Mouse (Mus musculus) midbrain, embryonic 16.5 days (tissue): Measurements from ENCODE around the gene Gpc3. TPM values are rescaled to one million over a fixed set of nuclear protein-coding genes. Genes with fewer than 3 reads are reported as not detected.

Experiments
- ATAC-seq: fragments of 200-750 bp; cut with Nextera tagmentation; 2 replicates; pipeline ENCODE4 v1.8.0; 2017; ENCODE audit warnings: moderate TSS enrichment
- H3K27ac ChIP-seq: fragments of 300-500 bp; sonication (generic); 2 replicates; pipeline ENCODE4 v1.5.1; 2014; ENCODE audit warnings: mild to moderate bottlenecking, low read length, mixed read lengths
- H3K27me3 ChIP-seq: fragments of 300-500 bp; sonication (generic); 2 replicates; pipeline ENCODE4 v1.6.1; 2014; ENCODE audit warnings: low read depth, low read length, mixed read lengths; ENCODE audit not compliant: control insufficient read depth, insufficient read depth
- H3K36me3 ChIP-seq: fragments of 300-500 bp; sonication (generic); 2 replicates; pipeline ENCODE4 v1.6.1; 2014; ENCODE audit warnings: mild to moderate bottlenecking, low read length, moderate library complexity, mixed read lengths; ENCODE audit not compliant: control insufficient read depth, insufficient read depth
- H3K4me1 ChIP-seq: fragments of 300-500 bp; sonication (generic); 2 replicates; pipeline ENCODE4 v1.6.1; 2014; ENCODE audit warnings: mild to moderate bottlenecking, low read length, mixed read lengths; ENCODE audit not compliant: control insufficient read depth, insufficient read depth
- H3K4me2 ChIP-seq: fragments of 300-500 bp; sonication (generic); 2 replicates; pipeline ENCODE4 v1.6.1; 2014; ENCODE audit warnings: mild to moderate bottlenecking, low read length, mixed read lengths
- H3K4me3 ChIP-seq: fragments of 300-500 bp; sonication (generic); 2 replicates; pipeline ENCODE4 v1.5.1; 2014; ENCODE audit warnings: low read depth, mild to moderate bottlenecking, low read length, moderate library complexity, mixed read lengths
- H3K9ac ChIP-seq: fragments of 300-500 bp; sonication (generic); 2 replicates; pipeline ENCODE4 v1.6.1; 2014; ENCODE audit warnings: low read depth, low read length, mixed read lengths
- H3K9me3 ChIP-seq: fragments of 300-500 bp; sonication (generic); replicated peaks from 2 replicates; pipeline ENCODE4 v1.6.1; 2014; ENCODE audit warnings: mild to moderate bottlenecking, low read length, mixed read lengths; ENCODE audit not compliant: control insufficient read depth, poor library complexity, severe bottlenecking
- WGBS: fragments of 180-500 bp; shearing (Covaris S2); extraction: QIAGEN DNeasy Blood & Tissue Kit; methylation state at CpG from one replicate; pipeline ENCODE4 v1.1.7; 2014; 5-methylcytosine and 5-hydroxymethylcytosine counted together
- polyA plus RNA-seq: library from polyadenylated mRNA; unstranded; fragments of >200 nt; fragmentation: Nextera tagmentation; extraction: Ambion mirVana; gene quantifications from 2 replicates; pipeline ENCODE4 v1.2.1, GENCODE M21; 2015

The Gpc3 gene
- polyA plus RNA-seq, 1 experiment from 2014 or later: 49.2 TPM

- Histone ChIP-seq H3K4me1 (no peaks in the 10 kb centered on the region), H3K27me3 (no peaks in the 10 kb centered on the region), H3K4me3 (no peak overlapping the region), H3K9ac (no peak overlapping the region), H3K27ac (no peak overlapping the region), H3K9me3 (no peaks in the 10 kb centered on the region), H3K36me3 (no peaks in the 10 kb centered on the region), H3K4me2 (no peak overlapping the region)
- 40% methylated on average over 7 of the region's 7 CpGs for WGBS
- ATAC-seq: no peak
These were observed 19.1 kb upstream of the Gpc3 start for GRCm38 (mm10) chrX:52632688-52633324.

GRCm38 (mm10) chrX:52626963-52627716, 13.4 kb upstream of the Gpc3 start:
- no peak overlapping the region for H3K4me2 ChIP-seq
- no peak overlapping the region for H3K27ac ChIP-seq
- H3K9ac ChIP-seq: no peak overlapping the region
- H3K36me3 ChIP-seq: no peaks in the 10 kb centered on the region
- no peak overlapping the region for H3K4me3 ChIP-seq
- H3K9me3 ChIP-seq: no peaks in the 10 kb centered on the region
- no peaks in the 10 kb centered on the region for H3K27me3 ChIP-seq
- no peak for ATAC-seq
- WGBS: 68% methylated on average over 6 of the region's 6 CpGs
- no peaks in the 10 kb centered on the region for H3K4me1 ChIP-seq

GRCm38 (mm10) chrX:52617813-52618212, 4.1 kb upstream of the Gpc3 start:
- Histone ChIP-seq H3K27ac (no peak overlapping the region), H3K9me3 (no peaks in the 10 kb centered on the region), H3K27me3 (no peaks in the 10 kb centered on the region), H3K4me2 (no peak overlapping the region), H3K4me1 (0 out of 2 replicates have a peak, but pooled peaks cover 2% of the 10 kb centered on the region), H3K4me3 (no peak overlapping the region), H3K36me3 (no peaks in the 10 kb centered on the region), H3K9ac (no peak overlapping the region)
- no peak for ATAC-seq
- WGBS: 74% methylated on average over 3 of the region's 3 CpGs

GRCm38 (mm10) chrX:52616152-52616551, 2.4 kb upstream of the Gpc3 start:
- 87% methylated on average over 5 of the region's 5 CpGs for WGBS
- Histone ChIP-seq H3K9ac (no peak overlapping the region), H3K4me3 (no peak overlapping the region), H3K4me2 (no peak overlapping the region), H3K36me3 (no peaks in the 10 kb centered on the region), H3K27me3 (no peaks in the 10 kb centered on the region), H3K27ac (no peak overlapping the region), H3K9me3 (no peaks in the 10 kb centered on the region), H3K4me1 (0 out of 2 replicates have a peak, but pooled peaks cover 2% of the 10 kb centered on the region)
- no peak for ATAC-seq

GRCm38 (mm10) chrX:52614031-52614381, 256 bp upstream of the Gpc3 start:
- Histone ChIP-seq H3K27ac (no peak overlapping the region), H3K9me3 (no peaks in the 10 kb centered on the region), H3K27me3 (no peaks in the 10 kb centered on the region), H3K4me2 (peak overlapping the region; percentile 78), H3K36me3 (no peaks in the 10 kb centered on the region), H3K4me1 (0 out of 2 replicates have a peak, but pooled peaks cover 2% of the 10 kb centered on the region), H3K9ac (0 out of 2 replicates have a peak overlapping the region, but pooled peaks have one; percentile 38), H3K4me3 (peak overlapping the region; percentile 51)
- peak; percentile 97 for ATAC-seq
- 15% methylated on average over 14 of the region's 23 CpGs for WGBS

GRCm38 (mm10) chrX:52612806-52613205, 944 bp downstream of the Gpc3 start:
- Histone ChIP-seq H3K9me3 (no peaks in the 10 kb centered on the region), H3K4me2 (peak overlapping the region; percentile 78), H3K36me3 (no peaks in the 10 kb centered on the region), H3K4me1 (0 out of 2 replicates have a peak, but pooled peaks cover 2% of the 10 kb centered on the region), H3K27ac (no peak overlapping the region), H3K4me3 (peak overlapping the region; percentile 51), H3K9ac (0 out of 2 replicates have a peak overlapping the region, but pooled peaks have one; percentile 30), H3K27me3 (no peaks in the 10 kb centered on the region)
- no peak for ATAC-seq
- WGBS: 19% methylated on average over 12 of the region's 12 CpGs

GRCm38 (mm10) chrX:52611987-52612670, 1.6 kb downstream of the Gpc3 start:
- Histone ChIP-seq H3K9ac (no peak overlapping the region), H3K4me2 (peak overlapping the region; percentile 78), H3K27ac (no peak overlapping the region), H3K9me3 (no peaks in the 10 kb centered on the region), H3K4me1 (0 out of 2 replicates have a peak, but pooled peaks cover 2% of the 10 kb centered on the region), H3K36me3 (no peaks in the 10 kb centered on the region), H3K27me3 (no peaks in the 10 kb centered on the region), H3K4me3 (peak overlapping the region; percentile 51)
- ATAC-seq: no peak
- 16% methylated on average over 28 of the region's 28 CpGs for WGBS

GRCm38 (mm10) chrX:52611541-52611940, 2.2 kb downstream of the Gpc3 start:
- Histone ChIP-seq H3K27me3 (no peaks in the 10 kb centered on the region), H3K4me1 (0 out of 2 replicates have a peak, but pooled peaks cover 2% of the 10 kb centered on the region), H3K4me3 (no peak overlapping the region), H3K36me3 (no peaks in the 10 kb centered on the region), H3K27ac (no peak overlapping the region), H3K9me3 (no peaks in the 10 kb centered on the region), H3K4me2 (peak overlapping the region; percentile 78; the same call in 1 of the 2 replicates), H3K9ac (no peak overlapping the region)
- WGBS: 36% methylated on average over 6 of the region's 6 CpGs
- no peak for ATAC-seq
